Mouse (Mus musculus) neural tube, embryonic 15.5 days (tissue): ENCODE data around the gene Fbxo30. TPM values are rescaled to one million over a fixed set of nuclear protein-coding genes. Genes with fewer than 3 reads are reported as not detected.

ENCODE experiments used
- ATAC-seq: fragments of 200-750 bp; cut with Nextera tagmentation; 2 replicates; pipeline ENCODE4 v1.8.0; 2017; ENCODE audit warnings: mild to moderate bottlenecking, moderate TSS enrichment, moderate library complexity; ENCODE audit not compliant: low FRiP score
- H3K27ac ChIP-seq: fragments of 300-500 bp; sonication (generic); replicated peaks from 2 replicates; pipeline ENCODE4 v1.5.1; 2015; ENCODE audit warnings: mild to moderate bottlenecking, inconsistent platforms
- H3K27me3 ChIP-seq: fragments of 300-500 bp; sonication (generic); replicated peaks from 2 replicates; pipeline ENCODE4 v1.6.1; 2015; ENCODE audit warnings: inconsistent platforms
- H3K36me3 ChIP-seq: fragments of 300-500 bp; sonication (generic); 2 replicates; pipeline ENCODE4 v1.6.1; 2015; ENCODE audit warnings: inconsistent platforms
- H3K4me1 ChIP-seq: fragments of 300-500 bp; sonication (generic); 2 replicates; pipeline ENCODE4 v1.6.1; 2015; ENCODE audit warnings: inconsistent platforms
- H3K4me2 ChIP-seq: fragments of 300-500 bp; sonication (generic); 2 replicates; pipeline ENCODE4 v1.6.1; 2015; ENCODE audit warnings: inconsistent platforms, mild to moderate bottlenecking, moderate library complexity
- H3K4me3 ChIP-seq: fragments of 300-500 bp; sonication (generic); replicated peaks from 2 replicates; pipeline ENCODE4 v1.5.1; 2015; ENCODE audit warnings: mild to moderate bottlenecking, inconsistent platforms
- H3K9ac ChIP-seq: fragments of 300-500 bp; sonication (generic); replicated peaks from 2 replicates; pipeline ENCODE4 v1.6.1; 2015; ENCODE audit warnings: mild to moderate bottlenecking, inconsistent platforms
- H3K9me3 ChIP-seq: fragments of 300-500 bp; sonication (generic); replicated peaks from 2 replicates; pipeline ENCODE4 v1.6.1; 2016; ENCODE audit warnings: inconsistent platforms
- WGBS: fragments of 180-500 bp; shearing (Covaris S2); methylation state at CpG from one replicate; pipeline ENCODE4 v1.1.7; 2015; ENCODE audit warnings: mixed read lengths; 5-methylcytosine and 5-hydroxymethylcytosine counted together
- polyA plus RNA-seq: library from polyadenylated mRNA; unstranded; fragments of >200 nt; fragmentation: Nextera tagmentation; extraction: Ambion mirVana; gene quantifications from 2 replicates; pipeline ENCODE4 v1.2.1, GENCODE M21; 2015

Gene Fbxo30
- polyA plus RNA-seq, 1 experiment from 2014 or later: 16.9 TPM

DNA sequence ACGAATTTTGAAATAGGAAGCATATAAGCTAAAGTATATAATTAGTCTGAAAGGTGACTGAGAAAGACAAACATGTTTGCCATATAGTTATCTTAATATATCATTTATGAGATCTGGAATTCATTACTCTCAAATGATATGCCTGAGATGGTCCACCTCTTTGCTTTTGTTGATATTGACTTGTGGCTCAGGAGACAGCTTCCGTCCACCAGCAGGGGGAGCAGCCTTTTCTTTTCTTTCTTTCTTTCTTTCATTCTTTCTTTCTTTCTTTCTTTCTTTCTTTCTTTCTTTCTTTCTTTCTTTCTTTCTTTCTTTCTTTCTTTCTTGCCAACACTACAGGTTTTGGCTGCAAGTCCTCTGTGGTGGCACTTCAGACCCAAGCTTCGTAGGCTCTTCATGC is 45.4 kb downstream of the Fbxo30 start:
- Histone ChIP-seq H3K9ac (no peak overlapping the region), H3K4me2 (no peak overlapping the region), H3K9me3 (no peaks in the 10 kb centered on the region), H3K4me3 (no peak overlapping the region), H3K27ac (no peak overlapping the region), H3K4me1 (no peaks in the 10 kb centered on the region), H3K36me3 (no peaks in the 10 kb centered on the region), H3K27me3 (no peaks in the 10 kb centered on the region)
- ATAC-seq: no peak
- 94% methylated on average over 3 of the region's 3 CpGs for WGBS

DNA sequence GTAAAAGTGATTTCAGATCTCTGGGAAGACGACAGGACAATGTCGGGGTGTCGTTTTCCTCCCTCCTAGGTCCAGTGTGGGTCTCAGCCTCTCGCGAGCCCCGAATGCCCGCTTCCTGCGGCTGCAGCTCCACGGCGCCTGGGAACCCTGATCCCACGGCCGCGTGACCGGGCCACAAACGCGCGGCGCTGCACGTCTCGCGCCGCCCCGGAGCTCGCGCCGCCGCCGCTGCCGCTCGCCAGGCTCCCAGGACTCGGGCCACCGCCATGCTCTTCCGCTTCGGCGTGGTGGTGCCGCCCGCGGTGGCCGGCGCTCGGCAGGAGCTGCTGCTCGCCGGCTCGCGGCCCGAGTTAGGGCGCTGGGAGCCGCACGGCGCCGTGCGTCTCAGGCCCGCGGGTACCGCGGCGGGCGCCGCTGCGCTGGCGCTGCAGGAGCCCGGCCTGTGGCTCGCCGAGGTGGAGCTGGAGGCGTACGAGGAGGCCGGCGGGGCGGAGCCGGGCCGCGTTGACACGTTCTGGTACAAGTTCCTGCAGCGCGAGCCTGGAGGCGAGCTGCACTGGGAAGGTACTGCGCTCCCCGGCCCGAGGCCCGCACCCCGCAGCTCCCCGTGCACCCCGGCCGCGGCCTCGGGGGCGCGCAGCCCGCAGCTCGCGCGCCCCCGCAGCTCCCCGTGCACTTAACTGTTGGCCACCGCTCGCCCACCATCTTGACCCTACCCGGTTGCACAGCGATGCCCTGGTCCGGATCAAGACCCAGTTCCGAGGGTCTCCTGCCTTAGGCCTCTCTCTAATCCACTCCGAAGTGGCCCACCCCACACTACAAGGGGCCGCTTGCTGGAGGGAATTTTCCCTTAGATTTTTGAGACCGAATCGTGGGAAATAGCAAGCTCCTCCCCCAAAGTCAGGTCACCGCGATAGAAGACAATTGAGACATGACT is 62.3 kb downstream of the Fbxo30 start, which contains the start of gene Epm2a:
Gene Epm2a, plus strand, starts transcription at position 200 of the 937 bp plus-strand sequence.
- under 1% methylated on average over 98 of the region's 106 CpGs for WGBS
- H3K27me3 ChIP-seq: no peaks in the 10 kb centered on the region
- no peaks in the 10 kb centered on the region for H3K36me3 ChIP-seq
- peak within 1 kb of the TSS; percentile 98 for H3K27ac ChIP-seq
- no peaks in the 10 kb centered on the region; the same call in 1 of the 2 replicates for H3K9me3 ChIP-seq
- peak within 1 kb of the TSS; percentile 63 for H3K4me2 ChIP-seq
- peak within 1 kb of the TSS; percentile 90 for H3K9ac ChIP-seq
- H3K4me1 ChIP-seq: peaks cover 14% of the 10 kb centered on the region
- peak; percentile 97 for ATAC-seq
- peak within 1 kb of the TSS; percentile 63 for H3K4me3 ChIP-seq

DNA sequence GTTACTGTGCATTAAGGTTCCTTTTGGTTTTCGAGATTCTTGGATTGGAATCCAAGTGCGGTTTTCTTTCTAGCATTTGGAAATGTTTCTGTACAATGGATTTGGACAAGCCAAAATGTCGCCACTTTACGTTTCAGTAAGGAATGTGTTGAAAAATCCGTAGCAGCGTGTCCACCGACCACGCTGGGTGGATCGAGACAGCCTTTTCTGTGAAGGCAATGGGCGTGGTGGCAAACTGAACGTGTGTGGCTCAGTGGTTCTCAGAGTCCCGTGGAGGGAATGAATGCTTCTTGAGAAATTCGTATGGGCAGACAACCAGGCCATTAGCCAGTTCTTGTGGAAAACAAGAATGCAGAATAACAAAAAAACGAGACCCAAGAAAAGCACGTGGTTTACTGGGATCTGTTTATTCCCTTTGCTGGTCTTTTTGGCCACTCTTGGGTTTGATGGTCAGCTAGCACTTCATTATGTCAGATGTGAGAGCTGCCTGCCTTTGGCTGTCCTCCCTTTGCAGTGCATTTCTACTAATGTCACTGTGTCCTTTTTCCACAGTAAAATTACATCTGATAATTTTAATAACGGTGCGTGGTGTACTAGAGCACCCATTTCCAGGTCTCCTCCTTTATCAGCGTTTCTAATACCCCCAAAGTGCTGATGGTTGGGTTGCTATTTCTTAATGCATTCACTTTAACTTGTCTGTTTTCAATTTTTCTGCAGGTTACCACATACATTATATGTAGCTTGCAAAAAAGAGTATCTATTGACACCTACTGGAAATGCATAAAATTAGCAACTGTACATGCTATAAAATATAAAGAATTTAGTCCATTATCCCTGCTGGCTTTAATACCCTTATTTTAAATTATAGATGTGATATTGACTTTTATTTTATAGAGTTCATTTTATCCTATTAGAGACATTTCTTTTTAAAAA is 63.7 kb downstream of the Fbxo30 start:
- no peaks in the 10 kb centered on the region; the same call in 1 of the 2 replicates for H3K9me3 ChIP-seq
- 82% methylated on average over 18 of the region's 18 CpGs for WGBS
- H3K4me3 ChIP-seq: no peak overlapping the region
- H3K4me2 ChIP-seq: peak overlapping the region; percentile 63
- H3K27ac ChIP-seq: no peak overlapping the region
- H3K9ac ChIP-seq: no peak overlapping the region
- H3K36me3 ChIP-seq: no peaks in the 10 kb centered on the region
- ATAC-seq: no peak
- H3K4me1 ChIP-seq: peaks cover 14% of the 10 kb centered on the region
- no peaks in the 10 kb centered on the region for H3K27me3 ChIP-seq

Other genes starting within 250 kb of the Fbxo30 start
- gene Grm1, start 199.0 kb upstream of the Fbxo30 start, polyA plus RNA-seq: 6.4 and 7.3 TPM in 2 replicates
- gene Shprh, start 131.9 kb upstream of the Fbxo30 start, polyA plus RNA-seq: 17.8 TPM in 2 replicates
- gene Epm2a, start 62.1 kb downstream of the Fbxo30 start, polyA plus RNA-seq: 1.00 and 1.5 TPM in 2 replicates